ENCODE assay signal across 11 mouse cellular contexts in the genomic region with DNA sequence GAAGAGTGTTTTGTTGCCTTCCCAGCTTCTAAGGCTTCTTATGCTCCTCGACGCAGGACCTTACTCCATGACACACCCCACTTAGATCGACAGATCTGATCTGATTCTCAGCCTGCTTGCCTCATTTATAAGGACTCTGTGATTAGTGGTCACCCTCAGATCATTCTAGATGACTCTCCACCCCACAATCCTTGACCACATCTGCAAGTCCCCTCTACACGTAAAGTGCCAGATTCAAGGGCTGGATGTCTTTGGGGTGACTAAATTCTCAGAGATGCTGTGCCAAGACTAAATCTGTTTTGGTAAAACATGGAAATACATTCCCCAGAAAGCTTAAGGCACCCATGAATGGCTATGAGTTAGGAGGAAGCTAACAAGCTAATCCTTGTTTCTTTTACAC. TPM values are rescaled to one million over a fixed set of nuclear protein-coding genes. Genes with fewer than 3 reads are reported as not detected.
DNase-seq lines count a peak whose midpoint lies in the region; ATAC-seq and TF ChIP-seq lines count a peak whose summit lies in the region.
"Had no signal": no experiment of that assay in that cellular context is flagged by ENCODE, and none has a peak within 500 bp of the region (broad histone marks: within the 10 kb centered on the region; RNA-seq: fewer than 3 reads in every experiment).

No protein-coding gene starts in this region.

- H3K79me3 ChIP-seq in C2C12 (ENCODE audit: low read depth), result no peaks in the 10 kb centered on the region

- H3K27ac ChIP-seq in kidney, embryonic 15.5 days, result peak overlapping the region; percentile 86; the same call in 1 of the 2 replicates
- 0 out of 2 replicates have a peak overlapping the region, but pooled peaks have one; percentile 83 for H3K27ac ChIP-seq in hindbrain, embryonic 11.5 days (ENCODE audit: low read depth, low read length)
- H3K27ac ChIP-seq: kidney, postnatal 0 days; liver, embryonic 15.5 days had no signal

- no peak overlapping the region for H3K9ac ChIP-seq in kidney, embryonic 15.5 days
- no peak overlapping the region for H3K9ac ChIP-seq in hindbrain, embryonic 11.5 days (ENCODE audit: low read depth, low read length)
- H3K9ac ChIP-seq: hindbrain, embryonic 15.5 days; liver, embryonic 15.5 days had no signal

- H3K4me3 ChIP-seq in kidney, embryonic 15.5 days (replicated peaks), result no peak overlapping the region
- no peak overlapping the region for H3K4me3 ChIP-seq in C2C12 (ENCODE audit: insufficient read depth, poor library complexity, severe bottlenecking)
- no peak overlapping the region for H3K4me3 ChIP-seq in hindbrain, embryonic 11.5 days (ENCODE audit: low read depth, low read length)
- H3K4me3 ChIP-seq: liver, embryonic 15.5 days had no signal

- H3K9me3 ChIP-seq in kidney, embryonic 15.5 days (replicated peaks), result no peaks in the 10 kb centered on the region
- H3K9me3 ChIP-seq in hindbrain, embryonic 11.5 days (ENCODE audit: control insufficient read depth, low read length), result no peaks in the 10 kb centered on the region
- H3K9me3 ChIP-seq: hindbrain, embryonic 15.5 days; liver, embryonic 15.5 days had no signal

- ATAC-seq in kidney, embryonic 15.5 days (replicated peaks; ENCODE audit: low FRiP score), result no peak
- peak; percentile 12 for ATAC-seq in Patski
- ATAC-seq in hindbrain, embryonic 11.5 days (ENCODE audit: low FRiP score), result no peak
- no peak for ATAC-seq in frontal cortex, adult (ENCODE audit: low TSS enrichment)

- 84% methylated on average over 4 of the region's 4 CpGs for WGBS in kidney, embryonic 15.5 days
- 86% methylated on average over 4 of the region's 4 CpGs for WGBS in hindbrain, embryonic 11.5 days

- peaks cover 19% of the 10 kb centered on the region for H3K4me1 ChIP-seq in kidney, embryonic 15.5 days
- no peaks in the 10 kb centered on the region for H3K4me1 ChIP-seq in hindbrain, embryonic 11.5 days (replicated peaks; ENCODE audit: control insufficient read depth, insufficient read depth, low read length)
- H3K4me1 ChIP-seq: liver, embryonic 15.5 days had no signal

- CTCF ChIA-PET in Patski (lab: Charles Lee), result interaction anchor here (1.2 to 1.8 kb wide), 2 partner anchors 11 to 65 kb away, joined by 4 read pairs; no protein-coding TSS in a partner anchor

- no peak overlapping the region for H3ac ChIP-seq in C2C12 (ENCODE audit: control insufficient read depth, insufficient read length, low read depth)

- in situ Hi-C loops in Patski (cut with MboI; ENCODE audit: low pct_unique_long_range_greater_than_20kb), result loop anchor here (10.0 kb wide), 1 partner anchor 60 kb away; no protein-coding TSS in a partner anchor

- no peaks in the 10 kb centered on the region for H3K27me3 ChIP-seq in kidney, embryonic 15.5 days
- H3K27me3 ChIP-seq in C2C12 (ENCODE audit: control insufficient read depth, insufficient read depth, insufficient read length) (no peaks in the 10 kb centered on the region), Patski (no peaks in the 10 kb centered on the region)
- H3K27me3 ChIP-seq in hindbrain, embryonic 11.5 days (ENCODE audit: control insufficient read depth, insufficient read depth, low read length), result no peaks in the 10 kb centered on the region
- H3K27me3 ChIP-seq: hindbrain, embryonic 15.5 days; liver, embryonic 15.5 days had no signal

- DNase-seq in kidney, postnatal 25 days, result no peak
- no peak for DNase-seq in Patski (ENCODE audit: low read depth, low spot score)
- peak; percentile 4 for DNase-seq in hindbrain, embryonic 11.5 days (ENCODE audit: low spot score)
- DNase-seq in cerebellum, adult 11-12 months, result no peak
- DNase-seq: cerebellum, adult 9-11 months had no signal

- H3K4me2 ChIP-seq in kidney, embryonic 15.5 days, result no peak overlapping the region
- no peak overlapping the region for H3K4me2 ChIP-seq in hindbrain, embryonic 11.5 days (replicated peaks; ENCODE audit: low read depth, low read length)

- no peaks in the 10 kb centered on the region for H3K79me2 ChIP-seq in C2C12 (ENCODE audit: control insufficient read depth, insufficient read depth)

- TF ChIP-seq CTCF in C2C12 (IDR thresholded peaks at IDR 0.05; ENCODE audit: control insufficient read depth, insufficient read depth, insufficient read length) (no peak), Patski (IDR thresholded peaks at IDR 0.05) (no peak)

- POLR2A ChIA-PET in Patski (lab: Charles Lee), result no interaction called here

- no peaks in the 10 kb centered on the region for H3K36me3 ChIP-seq in kidney, embryonic 15.5 days
- no peaks in the 10 kb centered on the region for H3K36me3 ChIP-seq in C2C12 (ENCODE audit: control insufficient read depth, insufficient read depth)
- no peaks in the 10 kb centered on the region for H3K36me3 ChIP-seq in hindbrain, embryonic 11.5 days (ENCODE audit: control insufficient read depth, insufficient read depth, low read length)
- H3K36me3 ChIP-seq: hindbrain, embryonic 15.5 days; liver, embryonic 15.5 days had no signal

TF ChIP-seq in C2C12, 6 proteins besides CTCF, POLR2A, EP300 and RAD21:
- TF ChIP-seq FOSL1 (IDR thresholded peaks at IDR 0.05; ENCODE audit: insufficient read depth, low read length, poor library complexity, severe bottlenecking) (peak; percentile 26), USF1 (IDR thresholded peaks at IDR 0.05; ENCODE audit: low read depth) (no peak), CEBPB (IDR thresholded peaks at IDR 0.05; ENCODE audit: low read depth) (peak; percentile 14)
TF ChIP-seq in C2C12: peak in this region for 2.

RNA-seq across cellular contexts. Expression of a gene that starts 0.8 kb away (rescaled TPM):
- 1.3 and 1.5 TPM in 2 replicates for polyA plus RNA-seq in kidney, embryonic 15.5 days (2015; fragmentation: Nextera tagmentation; extraction: Ambion mirVana)
- 0.07 TPM for polyA plus RNA-seq in C2C12 (2012; fragmentation: generic; extraction: Trizol)
- 0.18 TPM for polyA plus RNA-seq in Patski (2021)
- 6.7 and 7.2 TPM in 2 replicates for polyA plus RNA-seq in hindbrain, embryonic 11.5 days (2014; fragmentation: Nextera tagmentation; extraction: Ambion mirVana)
